In the genomic region with DNA sequence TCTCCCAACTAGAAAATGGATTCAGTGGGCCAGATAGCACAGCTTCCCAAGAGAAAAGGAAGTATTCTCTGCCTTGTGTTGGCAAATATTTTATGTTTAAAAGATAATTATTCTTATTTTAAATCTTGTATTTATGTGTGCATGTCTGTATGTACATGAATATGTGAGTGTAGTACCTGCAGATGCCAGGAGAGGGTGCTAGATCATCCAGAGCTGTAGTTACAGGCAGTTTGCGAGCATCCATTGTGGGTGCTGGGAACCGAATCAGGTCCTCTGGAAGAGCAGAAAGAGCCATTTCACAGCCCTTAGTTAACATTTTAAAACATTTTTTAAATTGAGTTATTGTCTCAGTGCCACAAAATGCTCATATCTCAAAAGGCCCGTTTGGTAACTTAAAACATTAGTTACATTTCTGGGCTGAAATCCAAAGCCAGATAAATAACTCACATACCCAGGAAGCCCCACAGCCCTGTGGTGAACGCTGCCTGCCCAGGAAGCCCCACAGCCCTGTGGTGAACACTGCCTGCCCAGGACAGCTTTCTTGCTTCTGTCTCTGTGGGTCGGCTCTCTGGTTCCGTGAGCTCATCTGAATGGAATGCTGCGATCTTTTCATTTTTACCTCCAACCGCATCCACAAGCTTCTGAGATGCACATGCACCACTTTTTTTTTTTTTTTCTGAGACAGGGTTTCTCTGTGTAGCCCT, we compare ENCODE assay signal across 18 mouse cellular contexts. TPM values are rescaled to one million over a fixed set of nuclear protein-coding genes. Genes with fewer than 3 reads are reported as not detected.
DNase-seq lines count a peak whose midpoint lies in the region; ATAC-seq and TF ChIP-seq lines count a peak whose summit lies in the region.
"Had no signal": no experiment of that assay in that cellular context is flagged by ENCODE, and none has a peak within 500 bp of the region (broad histone marks: within the 10 kb centered on the region; RNA-seq: fewer than 3 reads in every experiment).

No protein-coding gene starts in this region.

- no peak for ATAC-seq in liver, embryonic 14.5 days (ENCODE audit: insufficient read depth)
- ATAC-seq in liver, embryonic 11.5 days (replicated peaks; ENCODE audit: low FRiP score): no peak

- H3K27me3 ChIP-seq in liver, embryonic 14.5 days (ENCODE audit: control insufficient read depth, insufficient read depth, low read length): no peaks in the 10 kb centered on the region
- H3K27me3 ChIP-seq in liver, embryonic 11.5 days (replicated peaks; ENCODE audit: control insufficient read depth, insufficient read depth, low read length): no peaks in the 10 kb centered on the region
- H3K27me3 ChIP-seq: hindbrain, embryonic 12.5 days; liver, embryonic 13.5 days; stomach, embryonic 15.5 days had no signal

- H3K36me3 ChIP-seq in liver, embryonic 14.5 days (replicated peaks; ENCODE audit: control insufficient read depth, insufficient read depth, low read depth): no peaks in the 10 kb centered on the region
- H3K36me3 ChIP-seq in liver, embryonic 11.5 days (ENCODE audit: control insufficient read depth, insufficient read depth, low read length): no peaks in the 10 kb centered on the region
- H3K36me3 ChIP-seq: hindbrain, embryonic 12.5 days; liver, embryonic 13.5 days; stomach, embryonic 15.5 days had no signal

- peak; percentile 40 for TF ChIP-seq CTCF in gastrocnemius, adult 2 months (IDR thresholded peaks at IDR 0.05)
- 0 out of 2 replicates have a peak, but pooled peaks have one; percentile 19 for TF ChIP-seq CTCF in liver, embryonic 14.5 days (IDR thresholded peaks at IDR 0.05; ENCODE audit: low read depth)

- H3K9me3 ChIP-seq in liver, embryonic 14.5 days (ENCODE audit: control insufficient read depth, low read length): no peaks in the 10 kb centered on the region
- H3K9me3 ChIP-seq in liver, embryonic 11.5 days (ENCODE audit: control insufficient read depth, low read length): no peaks in the 10 kb centered on the region
- H3K9me3 ChIP-seq: hindbrain, embryonic 12.5 days; liver, embryonic 13.5 days; stomach, embryonic 15.5 days had no signal

- H3K9ac ChIP-seq in liver, embryonic 14.5 days (replicated peaks): no peak overlapping the region
- H3K9ac ChIP-seq in liver, embryonic 11.5 days (ENCODE audit: low read depth, low read length): no peak overlapping the region
- H3K9ac ChIP-seq: hindbrain, embryonic 12.5 days; liver, embryonic 13.5 days; stomach, embryonic 15.5 days had no signal

- intact Hi-C loops in gastrocnemius, adult 2 months (cut with DNase I): no loop called here

- DNase-seq in gastrocnemius, adult 2 months: no peak
- no peak for DNase-seq in gastrocnemius, postnatal 4 days (ENCODE audit: low spot score in 2 of 2)
- no peak for DNase-seq in liver, embryonic 14.5 days (ENCODE audit: low read depth in 3 of 3, low spot score in 3 of 3)
- no peak for DNase-seq in liver, embryonic 11.5 days (ENCODE audit: low spot score)
- DNase-seq in 3T3-L1 (ENCODE audit: low read depth, low spot score): peak; percentile 42
- peak; percentile 67 for DNase-seq in Muller cell, postnatal 12 days (ENCODE audit: inconsistent ontology term)
- no peak for DNase-seq in right cerebral cortex, postnatal 25 days
- no peak for DNase-seq in embryo, embryonic 11 days
- DNase-seq: adrenal gland, postnatal 36 days; cerebellum, adult 11 months; gastrocnemius, postnatal 25 days; kidney, adult 18-20 months; liver, embryonic 13.5 days; retina, postnatal 1 day had no signal

- 66% methylated on average over 8 of the region's 8 CpGs for WGBS in liver, embryonic 14.5 days (ENCODE audit: insufficient replicate concordance)
- WGBS in liver, embryonic 11.5 days: 83% methylated on average over 8 of the region's 8 CpGs

- H3K27ac ChIP-seq in gastrocnemius, adult 2 months: no peak overlapping the region
- no peak overlapping the region for H3K27ac ChIP-seq in liver, embryonic 14.5 days
- H3K27ac ChIP-seq in liver, embryonic 11.5 days (ENCODE audit: low read depth, low read length): no peak overlapping the region
- H3K27ac ChIP-seq: hindbrain, embryonic 12.5 days; liver, embryonic 13.5 days; macrophage; stomach, embryonic 15.5 days had no signal

- TF ChIP-seq EP300 in liver, embryonic 14.5 days (IDR thresholded peaks at IDR 0.05; ENCODE audit: low read depth): no peak

- H3K4me2 ChIP-seq in liver, embryonic 14.5 days (ENCODE audit: low read depth): no peak overlapping the region
- no peak overlapping the region for H3K4me2 ChIP-seq in liver, embryonic 11.5 days
- H3K4me2 ChIP-seq: hindbrain, embryonic 12.5 days; liver, embryonic 13.5 days; stomach, embryonic 15.5 days had no signal

- H3K4me3 ChIP-seq in gastrocnemius, adult 2 months: no peak overlapping the region
- no peak overlapping the region for H3K4me3 ChIP-seq in liver, embryonic 14.5 days (ENCODE audit: insufficient read depth in 1 of 2, low read depth in 2 of 2, low read length in 2 of 2)
- H3K4me3 ChIP-seq in liver, embryonic 11.5 days (ENCODE audit: low read depth, low read length): no peak overlapping the region
- H3K4me3 ChIP-seq: hindbrain, embryonic 12.5 days; liver, embryonic 13.5 days; stomach, embryonic 15.5 days had no signal

- no peaks in the 10 kb centered on the region for H3K4me1 ChIP-seq in liver, embryonic 14.5 days (replicated peaks; ENCODE audit: control insufficient read depth in 2 of 2, insufficient read depth in 2 of 2, low read length in 1 of 2)
- no peaks in the 10 kb centered on the region for H3K4me1 ChIP-seq in liver, embryonic 11.5 days (replicated peaks; ENCODE audit: control insufficient read depth, insufficient read depth, low read length)
- H3K4me1 ChIP-seq: liver, embryonic 13.5 days; stomach, embryonic 15.5 days had no signal

RNA-seq across cellular contexts. Expression of gene Pgbd5, which starts 10.9 kb away (rescaled TPM):
- under 1 TPM; 0.15 to 0.50 TPM for total RNA-seq in gastrocnemius, adult 2 months (2021)
- total RNA-seq in gastrocnemius, postnatal 4 days (2021): 1 to 10 TPM; 2.0 to 2.5 TPM
- polyA plus RNA-seq in liver, embryonic 14.5 days (2012; rRNA removed): 0.14 and 0.18 TPM in 2 replicates
- 0.08 and 0.15 TPM in 2 replicates for polyA plus RNA-seq in liver, embryonic 14.5 days (2014; fragmentation: Nextera tagmentation; extraction: Ambion mirVana)
- 0.27 and 0.55 TPM in 2 replicates for polyA plus RNA-seq in liver, embryonic 11.5 days (2014; fragmentation: Nextera tagmentation; extraction: Ambion mirVana)
- total RNA-seq: monocyte, adult 5-6 weeks had no signal

Comparison
In these comparisons a context has a peak if more than half of its experiments do, and no peak if none do; other contexts are left out.
1. DNase-seq: peak in 3T3-L1 (single experiment) and Muller cell, postnatal 12 days (single experiment); none in gastrocnemius, adult 2 months (single experiment), gastrocnemius, postnatal 4 days (0 of 2), liver, embryonic 14.5 days (0 of 3), liver, embryonic 11.5 days (single experiment), right cerebral cortex, postnatal 25 days (single experiment) and embryo, embryonic 11 days (single experiment).